Mouse (Mus musculus) embryonic facial prominence, embryonic 11.5 days (tissue): ENCODE results near the gene Pitpnm1. TPM values are rescaled to one million over a fixed set of nuclear protein-coding genes. Genes with fewer than 3 reads are reported as not detected.
A peak's percentile ranks its signal among the peaks of the same experiment; 100 is the strongest.

ENCODE experiments used
- ATAC-seq: fragments of 200-750 bp; cut with Nextera tagmentation; replicated peaks from 2 replicates; pipeline ENCODE4 v1.8.0; 2017; ENCODE audit warnings: low read depth; ENCODE audit not compliant: insufficient number of reproducible peaks, low FRiP score, low TSS enrichment
- DNase-seq: peaks from one replicate; pipeline ENCODE4 v3.0.0-alpha.2; 2015; ENCODE audit warnings: low spot score
- H3K27ac ChIP-seq: fragments of 300-500 bp; sonication (generic); replicated peaks from 2 replicates; pipeline ENCODE4 v1.5.1; 2014; ENCODE audit warnings: mild to moderate bottlenecking, low read depth, low read length, control low read depth
- H3K27me3 ChIP-seq: fragments of 300-500 bp; sonication (generic); 2 replicates; pipeline ENCODE4 v1.6.1; 2014; ENCODE audit warnings: mild to moderate bottlenecking, low read length, moderate library complexity, mixed read lengths; ENCODE audit not compliant: control insufficient read depth, insufficient read depth
- H3K36me3 ChIP-seq: fragments of 300-500 bp; sonication (generic); replicated peaks from 2 replicates; pipeline ENCODE4 v1.6.1; 2014; ENCODE audit warnings: low read depth, mild to moderate bottlenecking, low read length, moderate library complexity, mixed read lengths; ENCODE audit not compliant: control insufficient read depth, insufficient read depth
- H3K4me1 ChIP-seq: fragments of 300-500 bp; sonication (generic); 2 replicates; pipeline ENCODE4 v1.6.1; 2014; ENCODE audit warnings: low read length, mixed read lengths; ENCODE audit not compliant: control insufficient read depth, insufficient read depth
- H3K4me2 ChIP-seq: fragments of 300-500 bp; sonication (generic); 2 replicates; pipeline ENCODE4 v1.6.1; 2014; ENCODE audit warnings: low read depth, mild to moderate bottlenecking, control low read depth, low read length, moderate library complexity
- H3K4me3 ChIP-seq: fragments of 300-500 bp; sonication (generic); 2 replicates; pipeline ENCODE4 v1.5.1; 2014; ENCODE audit warnings: low read depth, low read length, control low read depth
- H3K9ac ChIP-seq: fragments of 300-500 bp; sonication (generic); replicated peaks from 2 replicates; pipeline ENCODE4 v1.6.1; 2014; ENCODE audit warnings: mild to moderate bottlenecking, control low read depth, low read length
- H3K9me3 ChIP-seq: fragments of 300-500 bp; sonication (generic); replicated peaks from 2 replicates; pipeline ENCODE4 v1.6.1; 2016; ENCODE audit warnings: mild to moderate bottlenecking, low read length, inconsistent platforms, mixed read lengths; ENCODE audit not compliant: control insufficient read depth
- WGBS: fragments of 180-500 bp; shearing (Covaris S2); extraction: QIAGEN DNeasy Blood & Tissue Kit; methylation state at CpG from one replicate; pipeline ENCODE4 v1.1.7; 2014; 5-methylcytosine and 5-hydroxymethylcytosine counted together
- polyA plus RNA-seq: library from polyadenylated mRNA; unstranded; fragments of >200 nt; fragmentation: Nextera tagmentation; extraction: Ambion mirVana; gene quantifications from 2 replicates; pipeline ENCODE4 v1.2.1, GENCODE M21; 2014

The Pitpnm1 gene
- polyA plus RNA-seq, 1 experiment from 2014 or later, result 6.3 TPM

- H3K36me3 ChIP-seq, result no peaks in the 10 kb centered on the region
- no peaks in the 10 kb centered on the region for H3K9me3 ChIP-seq
- peak; percentile 52 for DNase-seq
- WGBS, result under 1% methylated on average over 52 of the region's 52 CpGs
- H3K4me1 ChIP-seq, result peaks cover 4% of the 10 kb centered on the region; the same call in 1 of the 2 replicates
- H3K4me2 ChIP-seq, result peak overlapping the region; percentile 94
- peaks cover 19% of the 10 kb centered on the region for H3K27me3 ChIP-seq
- H3K4me3 ChIP-seq, result peak overlapping the region; percentile 42
- no peak overlapping the region for H3K27ac ChIP-seq
- peak overlapping the region; percentile 51 for H3K9ac ChIP-seq
- ATAC-seq, result no peak
Measured at GRCm38 (mm10) chr19:4100718-4101261, 992 bp downstream of the Pitpnm1 start.

GRCm38 (mm10) chr19:4101466-4101865 is 1.7 kb downstream of the Pitpnm1 start:
- ATAC-seq (no peak), DNase-seq (no peak)
- 53% methylated on average over 6 of the region's 6 CpGs for WGBS
- no peak overlapping the region; the same call in 1 of the 2 replicates for H3K4me2 ChIP-seq
- peak overlapping the region; percentile 51 for H3K9ac ChIP-seq
- no peak overlapping the region; the same call in 1 of the 2 replicates for H3K4me3 ChIP-seq
- no peak overlapping the region for H3K27ac ChIP-seq
- no peaks in the 10 kb centered on the region for H3K36me3 ChIP-seq
- H3K9me3 ChIP-seq, result no peaks in the 10 kb centered on the region
- peaks cover 19% of the 10 kb centered on the region for H3K27me3 ChIP-seq
- peaks cover 4% of the 10 kb centered on the region; the same call in 1 of the 2 replicates for H3K4me1 ChIP-seq

- DNase-seq (no peak), ATAC-seq (no peak)
- Histone ChIP-seq H3K4me2 (no peak overlapping the region), H3K36me3 (no peaks in the 10 kb centered on the region), H3K4me1 (peaks cover 4% of the 10 kb centered on the region; the same call in 1 of the 2 replicates), H3K4me3 (no peak overlapping the region), H3K9me3 (no peaks in the 10 kb centered on the region), H3K9ac (no peak overlapping the region), H3K27ac (no peak overlapping the region), H3K27me3 (peaks cover 19% of the 10 kb centered on the region)
- WGBS, result 64% methylated on average over 2 of the region's 2 CpGs
Measured at GRCm38 (mm10) chr19:4102049-4102448, 2.3 kb downstream of the Pitpnm1 start.

- peaks cover 19% of the 10 kb centered on the region for H3K27me3 ChIP-seq
- no peak overlapping the region for H3K9ac ChIP-seq
- no peak overlapping the region for H3K27ac ChIP-seq
- H3K4me3 ChIP-seq, result no peak overlapping the region
- WGBS, result 93% methylated on average over 12 of the region's 12 CpGs
- no peak for DNase-seq
- no peaks in the 10 kb centered on the region for H3K36me3 ChIP-seq
- H3K9me3 ChIP-seq, result no peaks in the 10 kb centered on the region
- H3K4me2 ChIP-seq, result no peak overlapping the region
- H3K4me1 ChIP-seq, result peaks cover 4% of the 10 kb centered on the region; the same call in 1 of the 2 replicates
- no peak for ATAC-seq
Measured at GRCm38 (mm10) chr19:4102626-4103025, 2.8 kb downstream of the Pitpnm1 start.

GRCm38 (mm10) chr19:4103294-4103693 is 3.5 kb downstream of the Pitpnm1 start:
- H3K4me3 ChIP-seq, result no peak overlapping the region
- no peak overlapping the region for H3K9ac ChIP-seq
- DNase-seq (no peak), ATAC-seq (no peak)
- 91% methylated on average over 18 of the region's 18 CpGs for WGBS
- H3K4me2 ChIP-seq, result no peak overlapping the region
- H3K27ac ChIP-seq, result no peak overlapping the region
- H3K27me3 ChIP-seq, result peaks cover 19% of the 10 kb centered on the region
- H3K9me3 ChIP-seq, result no peaks in the 10 kb centered on the region
- H3K4me1 ChIP-seq, result peaks cover 4% of the 10 kb centered on the region; the same call in 1 of the 2 replicates
- no peaks in the 10 kb centered on the region for H3K36me3 ChIP-seq

GRCm38 (mm10) chr19:4103792-4104191 is 4.0 kb downstream of the Pitpnm1 start:
- H3K9ac ChIP-seq, result no peak overlapping the region
- no peaks in the 10 kb centered on the region for H3K36me3 ChIP-seq
- H3K9me3 ChIP-seq, result no peaks in the 10 kb centered on the region
- DNase-seq (no peak), ATAC-seq (no peak)
- no peak overlapping the region for H3K4me2 ChIP-seq
- peaks cover 19% of the 10 kb centered on the region for H3K27me3 ChIP-seq
- peaks cover 4% of the 10 kb centered on the region; the same call in 1 of the 2 replicates for H3K4me1 ChIP-seq
- no peak overlapping the region for H3K4me3 ChIP-seq
- WGBS, result 83% methylated on average over 3 of the region's 3 CpGs
- H3K27ac ChIP-seq, result no peak overlapping the region

GRCm38 (mm10) chr19:4104675-4105194 is 4.9 kb downstream of the Pitpnm1 start:
- peaks cover 17% of the 10 kb centered on the region for H3K27me3 ChIP-seq
- ATAC-seq (no peak), DNase-seq (no peak)
- no peak overlapping the region for H3K9ac ChIP-seq
- WGBS, result 89% methylated on average over 16 of the region's 16 CpGs
- H3K4me2 ChIP-seq, result no peak overlapping the region
- H3K9me3 ChIP-seq, result no peaks in the 10 kb centered on the region
- no peak overlapping the region for H3K4me3 ChIP-seq
- H3K27ac ChIP-seq, result no peak overlapping the region
- peaks cover 2% of the 10 kb centered on the region; the same call in 1 of the 2 replicates for H3K4me1 ChIP-seq
- no peaks in the 10 kb centered on the region for H3K36me3 ChIP-seq

GRCm38 (mm10) chr19:4106654-4107053 is 6.9 kb downstream of the Pitpnm1 start:
- Histone ChIP-seq H3K4me1 (no peaks in the 10 kb centered on the region), H3K9ac (no peak overlapping the region), H3K4me2 (no peak overlapping the region), H3K27me3 (peaks cover 1% of the 10 kb centered on the region), H3K9me3 (no peaks in the 10 kb centered on the region), H3K4me3 (no peak overlapping the region), H3K36me3 (no peaks in the 10 kb centered on the region), H3K27ac (no peak overlapping the region)
- 93% methylated on average over 14 of the region's 14 CpGs for WGBS
- ATAC-seq (no peak), DNase-seq (no peak)
